In genomic region chr14:50061590-50061954, GRCm38 (mm10) we compare ENCODE assay signal across 9 mouse cellular contexts. TPM values are rescaled to one million over a fixed set of nuclear protein-coding genes. Genes with fewer than 3 reads are reported as not detected.
DNase-seq lines count a peak whose midpoint lies in the region; ATAC-seq and TF ChIP-seq lines count a peak whose summit lies in the region.
"Had no signal": no experiment of that assay in that cellular context is flagged by ENCODE, and none has a peak within 500 bp of the region (broad histone marks: within the 10 kb centered on the region; RNA-seq: fewer than 3 reads in every experiment).

No protein-coding gene starts in this region.

- no peak for TF ChIP-seq POLR2A in testis, adult 2 months (IDR thresholded peaks at IDR 0.05; ENCODE audit: control insufficient read depth, low read depth, low read length)

- no peaks in the 10 kb centered on the region for H3K9me3 ChIP-seq in heart, embryonic 11.5 days (replicated peaks; ENCODE audit: control insufficient read depth, low read length)
- no peaks in the 10 kb centered on the region for H3K9me3 ChIP-seq in hindbrain, postnatal 0 days (ENCODE audit: low read length)
- H3K9me3 ChIP-seq in midbrain, embryonic 12.5 days, result no peaks in the 10 kb centered on the region

- H3K9ac ChIP-seq in heart, embryonic 11.5 days (ENCODE audit: low read depth, low read length), result peak overlapping the region; percentile 81
- peak overlapping the region; percentile 59; the same call in 1 of the 2 replicates for H3K9ac ChIP-seq in hindbrain, postnatal 0 days (replicated peaks; ENCODE audit: low read length)
- H3K9ac ChIP-seq in midbrain, embryonic 12.5 days (replicated peaks), result peak overlapping the region; percentile 63

- intact Hi-C loops in heart, postnatal 10 days (cut with DNase I), result loop anchor here (10.0 kb wide), 1 partner anchor 723 kb away; the partner anchor contains the start of gene Ttc5

- no peak for DNase-seq in heart, postnatal 10 days
- DNase-seq in testis, postnatal 14 days (ENCODE audit: low spot score), result no peak
- no peak for DNase-seq in hindbrain, postnatal 0 days (ENCODE audit: low spot score)
- no peak for DNase-seq in cerebellum, adult 11-12 months
- no peak for DNase-seq in frontal cortex, postnatal 10 days (ENCODE audit: low spot score in 2 of 2)

- WGBS in heart, embryonic 11.5 days (ENCODE audit: insufficient replicate concordance), result under 1% methylated on average over 8 of the region's 13 CpGs
- WGBS in hindbrain, postnatal 0 days, result under 1% methylated on average over 13 of the region's 13 CpGs
- WGBS in midbrain, embryonic 12.5 days, result 0% methylated on average over 11 of the region's 13 CpGs

- H3K4me3 ChIP-seq in heart, embryonic 11.5 days (ENCODE audit: low read depth, low read length), result peak overlapping the region; percentile 76
- peak overlapping the region; percentile 54 for H3K4me3 ChIP-seq in testis, adult 2 months (ENCODE audit: control insufficient read depth, low read depth, low read length)
- H3K4me3 ChIP-seq in hindbrain, postnatal 0 days (ENCODE audit: low read length), result peak overlapping the region; percentile 76
- peak overlapping the region; percentile 69 for H3K4me3 ChIP-seq in midbrain, embryonic 12.5 days

- H3K27ac ChIP-seq in heart, embryonic 11.5 days (ENCODE audit: low read depth, low read length), result peak overlapping the region; percentile 86; the same call in 1 of the 2 replicates
- H3K27ac ChIP-seq in testis, adult 2 months (ENCODE audit: control insufficient read depth, insufficient read depth, low read depth, low read length), result no peak overlapping the region
- H3K27ac ChIP-seq in hindbrain, postnatal 0 days, result peak overlapping the region; percentile 77; the same call in 1 of the 2 replicates
- H3K27ac ChIP-seq in midbrain, embryonic 12.5 days (replicated peaks), result peak overlapping the region; percentile 85

- ATAC-seq in heart, embryonic 11.5 days (replicated peaks; ENCODE audit: insufficient number of reproducible peaks, low FRiP score, low TSS enrichment), result no peak; the same call in 1 of the 2 replicates
- no peak; the same call in 1 of the 2 replicates for ATAC-seq in hindbrain, postnatal 0 days
- peak; percentile 57 for ATAC-seq in midbrain, embryonic 12.5 days (ENCODE audit: low FRiP score, low read depth)

- no peak for TF ChIP-seq CTCF in testis, adult 2 months (IDR thresholded peaks at IDR 0.05; ENCODE audit: control insufficient read depth, insufficient read depth, insufficient replicate concordance, low read depth, low read length)
- TF ChIP-seq CTCF in hindbrain, postnatal 0 days (IDR thresholded peaks at IDR 0.05; ENCODE audit: low read depth), result no peak

- H3K27me3 ChIP-seq in heart, embryonic 11.5 days (ENCODE audit: control insufficient read depth, insufficient read depth, low read length), result no peaks in the 10 kb centered on the region
- no peaks in the 10 kb centered on the region for H3K27me3 ChIP-seq in testis, adult 2 months (ENCODE audit: control insufficient read depth, insufficient read depth, low read length)
- H3K27me3 ChIP-seq in hindbrain, postnatal 0 days (ENCODE audit: insufficient read depth, low read length), result no peaks in the 10 kb centered on the region
- H3K27me3 ChIP-seq in midbrain, embryonic 12.5 days, result 0 out of 2 replicates have a peak, but pooled peaks cover 6% of the 10 kb centered on the region

- no peaks in the 10 kb centered on the region; the same call in 1 of the 2 replicates for H3K4me1 ChIP-seq in heart, embryonic 11.5 days (ENCODE audit: control insufficient read depth, insufficient read depth, low read length)
- no peaks in the 10 kb centered on the region for H3K4me1 ChIP-seq in testis, adult 2 months (ENCODE audit: control insufficient read depth, insufficient read depth, low read length)
- H3K4me1 ChIP-seq in hindbrain, postnatal 0 days (ENCODE audit: insufficient read depth, low read length), result no peaks in the 10 kb centered on the region
- H3K4me1 ChIP-seq in midbrain, embryonic 12.5 days, result peaks cover 7% of the 10 kb centered on the region; the same call in 1 of the 2 replicates

- H3K4me2 ChIP-seq in heart, embryonic 11.5 days, result peak overlapping the region; percentile 83
- H3K4me2 ChIP-seq in hindbrain, postnatal 0 days (ENCODE audit: low read depth, low read length), result peak overlapping the region; percentile 66
- peak overlapping the region; percentile 74 for H3K4me2 ChIP-seq in midbrain, embryonic 12.5 days (replicated peaks)

- H3K36me3 ChIP-seq in heart, embryonic 11.5 days (ENCODE audit: control insufficient read depth, insufficient read depth, low read length), result no peaks in the 10 kb centered on the region
- H3K36me3 ChIP-seq in testis, adult 2 months (ENCODE audit: control insufficient read depth, insufficient read depth, low read length), result no peaks in the 10 kb centered on the region
- no peaks in the 10 kb centered on the region for H3K36me3 ChIP-seq in hindbrain, postnatal 0 days (ENCODE audit: insufficient read depth, low read length)
- no peaks in the 10 kb centered on the region for H3K36me3 ChIP-seq in midbrain, embryonic 12.5 days

RNA-seq across cellular contexts. Expression of gene Olfr725, which starts 21.4 kb away (rescaled TPM):
- polyA plus RNA-seq in heart, embryonic 11.5 days (2014; fragmentation: Nextera tagmentation; extraction: Ambion mirVana), result not detected in 2 replicates
- total RNA-seq in heart, postnatal 10 days (2021), result not detected
- not detected in 2 replicates for polyA plus RNA-seq in testis, adult 2 months (2012; rRNA removed)
- total RNA-seq in hindbrain, postnatal 0 days (2014; rRNA removed), result not detected in 2 replicates
- not detected in 2 replicates for polyA plus RNA-seq in hindbrain, postnatal 0 days (2015; fragmentation: Nextera tagmentation; extraction: Ambion mirVana)
- polyA plus RNA-seq in midbrain, embryonic 12.5 days (2016; fragmentation: Nextera tagmentation; extraction: Ambion mirVana), result not detected in 2 replicates
- polyA plus RNA-seq: gonadal fat pad, adult 2 months had no signal

RNA-seq across cellular contexts. Expression of gene Olfr726, which starts 29.2 kb away (rescaled TPM):
- not detected in 2 replicates for polyA plus RNA-seq in heart, embryonic 11.5 days (2014; fragmentation: Nextera tagmentation; extraction: Ambion mirVana)
- total RNA-seq in heart, postnatal 10 days (2021), result not detected
- polyA plus RNA-seq in testis, adult 2 months (2012; rRNA removed), result not detected in 2 replicates
- not detected in 2 replicates for total RNA-seq in hindbrain, postnatal 0 days (2014; rRNA removed)
- not detected in 2 replicates for polyA plus RNA-seq in hindbrain, postnatal 0 days (2015; fragmentation: Nextera tagmentation; extraction: Ambion mirVana)
- polyA plus RNA-seq in midbrain, embryonic 12.5 days (2016; fragmentation: Nextera tagmentation; extraction: Ambion mirVana), result not detected in 2 replicates
- polyA plus RNA-seq: gonadal fat pad, adult 2 months had no signal
